Mouse (Mus musculus) forebrain, embryonic 16.5 days (tissue): ENCODE measurements around the gene Tmem176b. TPM values are rescaled to one million over a fixed set of nuclear protein-coding genes. Genes with fewer than 3 reads are reported as not detected.

ENCODE experiments used
- ATAC-seq: fragments of 200-750 bp; cut with Nextera tagmentation; 2 replicates; pipeline ENCODE4 v1.8.0; 2017; ENCODE audit warnings: mild to moderate bottlenecking, moderate library complexity
- H3K27ac ChIP-seq: fragments of 300-500 bp; sonication (generic); 2 replicates; pipeline ENCODE4 v1.5.1; 2014; ENCODE audit warnings: low read length, control low read depth
- H3K27me3 ChIP-seq: fragments of 300-500 bp; sonication (generic); replicated peaks from 2 replicates; pipeline ENCODE4 v1.6.1; 2014; ENCODE audit warnings: low read length; ENCODE audit not compliant: control insufficient read depth, insufficient read depth
- H3K36me3 ChIP-seq: fragments of 300-500 bp; sonication (generic); 2 replicates; pipeline ENCODE4 v1.6.1; 2014; ENCODE audit not compliant: control insufficient read depth, insufficient read depth
- H3K4me1 ChIP-seq: fragments of 300-500 bp; sonication (generic); replicated peaks from 2 replicates; pipeline ENCODE4 v1.6.1; 2014; ENCODE audit warnings: low read length; ENCODE audit not compliant: control insufficient read depth, insufficient read depth
- H3K4me2 ChIP-seq: fragments of 300-500 bp; sonication (generic); 2 replicates; pipeline ENCODE4 v1.6.1; 2014; ENCODE audit warnings: mild to moderate bottlenecking, low read length, control low read depth
- H3K4me3 ChIP-seq: fragments of 300-500 bp; sonication (generic); replicated peaks from 2 replicates; pipeline ENCODE4 v1.5.1; 2014; ENCODE audit warnings: mild to moderate bottlenecking, low read length, control low read depth
- H3K9ac ChIP-seq: fragments of 300-500 bp; sonication (generic); replicated peaks from 2 replicates; pipeline ENCODE4 v1.6.1; 2014; ENCODE audit warnings: low read depth, low read length, control low read depth
- H3K9me3 ChIP-seq: fragments of 300-500 bp; sonication (generic); 2 replicates; pipeline ENCODE4 v1.6.1; 2016; ENCODE audit warnings: low read length; ENCODE audit not compliant: control insufficient read depth
- whole genome bisulfite sequencing: fragments of 180-500 bp; shearing (Covaris S2); extraction: QIAGEN DNeasy Blood & Tissue Kit; methylation state at CpG from one replicate; pipeline ENCODE4 v1.1.7; 2014; 5-methylcytosine and 5-hydroxymethylcytosine counted together
- polyA plus RNA-seq: library from polyadenylated mRNA; unstranded; fragments of >200 nt; fragmentation: Nextera tagmentation; extraction: Ambion mirVana; gene quantifications from 2 replicates; pipeline ENCODE4 v1.2.1, GENCODE M21; 2015

Tmem176b gene
- polyA plus RNA-seq, 1 experiment from 2014 or later = 80.9 TPM

- no peaks in the 10 kb centered on the region for H3K36me3 ChIP-seq
- no peak for ATAC-seq
- no peak overlapping the region for H3K4me2 ChIP-seq
- no peaks in the 10 kb centered on the region for H3K27me3 ChIP-seq
- H3K27ac ChIP-seq = no peak overlapping the region
- H3K4me1 ChIP-seq = no peaks in the 10 kb centered on the region
- no peak overlapping the region for H3K4me3 ChIP-seq
- H3K9ac ChIP-seq = no peak overlapping the region
- WGBS = 74% methylated on average over 3 of the region's 3 CpGs
- H3K9me3 ChIP-seq = no peaks in the 10 kb centered on the region
These were observed 31.6 kb downstream of the Tmem176b start for GRCm38 (mm10) chr6:48809494-48810219.

DNA sequence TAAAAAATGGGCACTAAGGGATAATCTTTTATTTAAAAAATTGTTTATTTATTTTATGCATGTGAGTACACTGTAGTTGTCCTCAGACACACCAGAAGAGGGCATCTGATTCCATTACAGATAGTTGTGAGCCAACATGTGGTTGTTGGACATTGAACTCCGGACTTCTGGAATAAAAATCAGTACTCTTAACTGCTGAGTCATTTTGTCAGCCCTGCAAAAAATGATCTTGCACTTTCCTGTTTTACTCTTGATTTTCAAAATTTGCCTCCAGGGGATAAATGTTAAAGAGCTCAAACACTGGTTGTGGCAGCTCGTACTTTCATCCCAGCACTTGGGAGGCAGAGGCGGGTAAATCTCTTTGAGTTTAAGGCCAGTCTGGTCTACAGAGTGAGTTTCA, 34.5 kb downstream of the Tmem176b start:
- Histone ChIP-seq H3K36me3 (no peaks in the 10 kb centered on the region), H3K4me3 (no peak overlapping the region), H3K9me3 (no peaks in the 10 kb centered on the region), H3K27ac (no peak overlapping the region), H3K27me3 (no peaks in the 10 kb centered on the region), H3K9ac (no peak overlapping the region), H3K4me2 (no peak overlapping the region), H3K4me1 (no peaks in the 10 kb centered on the region)
- no peak for ATAC-seq
- WGBS = 96% methylated on average over 3 of the region's 3 CpGs

DNA sequence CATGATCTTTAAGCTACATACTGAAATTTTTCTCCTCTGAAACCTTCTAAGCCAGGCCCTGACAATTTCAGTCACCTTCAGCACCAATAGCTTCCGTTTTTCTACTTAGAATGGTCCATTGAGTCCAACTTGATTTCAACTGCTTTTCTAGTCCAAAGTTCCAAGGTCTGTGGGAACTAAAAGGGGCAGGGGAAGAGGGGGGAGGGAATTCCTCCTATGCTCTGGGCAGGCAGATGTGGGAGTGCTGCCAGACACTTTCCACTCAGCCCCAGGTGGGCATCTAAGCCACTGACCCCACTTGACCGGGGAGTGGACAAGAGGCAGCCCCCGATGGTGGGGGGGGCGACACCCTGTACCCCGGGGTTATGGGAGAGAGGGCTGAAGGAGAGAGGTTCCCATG, 37.0 kb downstream of the Tmem176b start:
- Histone ChIP-seq H3K4me2 (no peak overlapping the region), H3K4me3 (no peak overlapping the region), H3K9ac (no peak overlapping the region), H3K36me3 (no peaks in the 10 kb centered on the region), H3K27ac (no peak overlapping the region), H3K4me1 (no peaks in the 10 kb centered on the region), H3K9me3 (no peaks in the 10 kb centered on the region), H3K27me3 (no peaks in the 10 kb centered on the region)
- WGBS = 89% methylated on average over 5 of the region's 5 CpGs
- no peak for ATAC-seq

- no peak for ATAC-seq
- no peaks in the 10 kb centered on the region for H3K9me3 ChIP-seq
- no peak overlapping the region for H3K4me3 ChIP-seq
- no peaks in the 10 kb centered on the region for H3K4me1 ChIP-seq
- no peak overlapping the region for H3K4me2 ChIP-seq
- H3K9ac ChIP-seq = no peak overlapping the region
- H3K27me3 ChIP-seq = no peaks in the 10 kb centered on the region
- no peak overlapping the region for H3K27ac ChIP-seq
- H3K36me3 ChIP-seq = no peaks in the 10 kb centered on the region
These were observed 37.8 kb downstream of the Tmem176b start for GRCm38 (mm10) chr6:48803406-48804051.

- no peak for ATAC-seq
These were observed 39.4 kb downstream of the Tmem176b start for GRCm38 (mm10) chr6:48801897-48802296.

GRCm38 (mm10) chr6:48787867-48788266, 53.4 kb downstream of the Tmem176b start:
- Histone ChIP-seq H3K9ac (no peak overlapping the region), H3K9me3 (no peaks in the 10 kb centered on the region), H3K27me3 (no peaks in the 10 kb centered on the region), H3K4me2 (no peak overlapping the region), H3K4me3 (no peak overlapping the region), H3K27ac (no peak overlapping the region), H3K4me1 (no peaks in the 10 kb centered on the region), H3K36me3 (no peaks in the 10 kb centered on the region)
- ATAC-seq = no peak
- 84% methylated on average over 2 of the region's 2 CpGs for WGBS

More at GRCm38 (mm10) chr6:48801897-48802296, 39.4 kb downstream of the Tmem176b start:
- no peaks in the 10 kb centered on the region for H3K9me3 ChIP-seq
- no peak overlapping the region for H3K27ac ChIP-seq
- 88% methylated on average over 1 of the region's 1 CpGs for WGBS
- H3K4me2 ChIP-seq = no peak overlapping the region
- H3K9ac ChIP-seq = no peak overlapping the region
- no peaks in the 10 kb centered on the region for H3K27me3 ChIP-seq
- no peak overlapping the region for H3K4me3 ChIP-seq
- H3K4me1 ChIP-seq = no peaks in the 10 kb centered on the region
- no peaks in the 10 kb centered on the region for H3K36me3 ChIP-seq

DNA sequence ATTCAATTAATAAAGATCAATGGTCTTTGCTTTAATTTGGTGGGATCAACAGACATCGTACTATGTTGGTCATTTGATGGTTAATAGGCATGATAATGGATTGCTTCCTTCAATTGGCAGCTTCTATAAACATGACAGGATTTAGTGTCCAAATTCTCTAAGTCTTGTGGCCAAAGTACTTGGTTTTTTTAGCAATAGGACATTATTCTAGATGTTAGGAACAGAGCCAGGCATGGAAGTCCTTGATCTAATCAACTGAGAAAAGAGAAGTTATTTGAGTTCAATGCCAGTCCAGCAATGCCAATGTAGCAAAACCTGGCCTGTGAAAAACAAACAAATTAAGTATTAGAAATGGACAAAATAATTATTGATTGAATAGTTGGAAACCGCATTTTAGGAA, 55.7 kb downstream of the Tmem176b start:
- 76% methylated on average over 2 of the region's 2 CpGs for WGBS
- no peaks in the 10 kb centered on the region for H3K36me3 ChIP-seq
- no peaks in the 10 kb centered on the region for H3K4me1 ChIP-seq
- H3K9me3 ChIP-seq = no peaks in the 10 kb centered on the region; the same call in 1 of the 2 replicates
- no peak overlapping the region for H3K27ac ChIP-seq
- H3K27me3 ChIP-seq = no peaks in the 10 kb centered on the region
- H3K4me2 ChIP-seq = no peak overlapping the region
- H3K4me3 ChIP-seq = no peak overlapping the region
- no peak overlapping the region for H3K9ac ChIP-seq
- ATAC-seq = no peak

- no peak overlapping the region for H3K27ac ChIP-seq
- no peaks in the 10 kb centered on the region for H3K36me3 ChIP-seq
- H3K9ac ChIP-seq = no peak overlapping the region
- no peaks in the 10 kb centered on the region; the same call in 1 of the 2 replicates for H3K9me3 ChIP-seq
- H3K4me1 ChIP-seq = no peaks in the 10 kb centered on the region
- ATAC-seq = no peak
- 79% methylated on average over 1 of the region's 1 CpGs for WGBS
- no peak overlapping the region for H3K4me2 ChIP-seq
- H3K27me3 ChIP-seq = no peaks in the 10 kb centered on the region
- no peak overlapping the region for H3K4me3 ChIP-seq
These were observed 56.1 kb downstream of the Tmem176b start for GRCm38 (mm10) chr6:48785189-48785588.

DNA sequence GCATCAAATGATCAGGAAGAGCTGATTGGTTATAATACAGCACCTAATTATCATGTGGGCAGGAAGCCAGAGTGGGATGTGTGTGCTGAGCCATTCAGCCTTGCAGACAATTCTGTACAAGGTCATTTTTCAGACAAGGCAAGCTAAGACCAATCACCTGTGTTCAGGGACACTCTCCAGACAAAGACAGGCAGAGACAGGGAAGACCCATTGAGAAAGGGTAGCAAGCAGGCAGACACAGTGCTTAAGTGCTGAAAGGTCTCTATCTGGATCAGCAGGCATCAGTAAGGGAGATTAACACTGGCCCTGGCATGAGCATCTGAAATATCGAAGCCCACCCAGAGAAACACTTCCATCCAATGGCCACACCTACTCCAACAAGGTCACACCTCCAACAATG, 56.9 kb downstream of the Tmem176b start:
- H3K27me3 ChIP-seq = no peaks in the 10 kb centered on the region
- H3K4me3 ChIP-seq = no peak overlapping the region
- no peak overlapping the region for H3K9ac ChIP-seq
- H3K27ac ChIP-seq = no peak overlapping the region
- no peaks in the 10 kb centered on the region; the same call in 1 of the 2 replicates for H3K9me3 ChIP-seq
- ATAC-seq = no peak
- no peaks in the 10 kb centered on the region for H3K36me3 ChIP-seq
- no peaks in the 10 kb centered on the region for H3K4me1 ChIP-seq
- H3K4me2 ChIP-seq = no peak overlapping the region
- 100% methylated on average over 1 of the region's 1 CpGs for WGBS
